Mouse (Mus musculus) intestine, embryonic 14.5 days (tissue): ENCODE results near the gene Kif26b. TPM values are rescaled to one million over a fixed set of nuclear protein-coding genes. Genes with fewer than 3 reads are reported as not detected.
A peak's percentile ranks its signal among the peaks of the same experiment; 100 is the strongest.

Experiments
- ATAC-seq: fragments of 200-750 bp; cut with Nextera tagmentation; replicated peaks from 2 replicates; pipeline ENCODE4 v1.8.0; 2017; ENCODE audit warnings: low read depth, moderate number of reproducible peaks, moderate TSS enrichment, moderate library complexity; ENCODE audit not compliant: low FRiP score, low TSS enrichment
- DNase-seq: peaks from one replicate; pipeline ENCODE4 v3.0.0-alpha.2; 2018; ENCODE audit warnings: low spot score
- H3K27ac ChIP-seq: fragments of 300-500 bp; sonication (generic); 2 replicates; pipeline ENCODE4 v1.5.1; 2014; ENCODE audit warnings: low read depth, mild to moderate bottlenecking, control low read depth
- H3K27me3 ChIP-seq: fragments of 300-500 bp; sonication (generic); replicated peaks from 2 replicates; pipeline ENCODE4 v1.6.1; 2014; ENCODE audit warnings: low read length, control low read depth; ENCODE audit not compliant: control insufficient read depth, insufficient read depth
- H3K36me3 ChIP-seq: fragments of 300-500 bp; sonication (generic); 2 replicates; pipeline ENCODE4 v1.6.1; 2014; ENCODE audit warnings: low read length, control low read depth; ENCODE audit not compliant: control insufficient read depth, insufficient read depth
- H3K4me1 ChIP-seq: fragments of 300-500 bp; sonication (generic); replicated peaks from 2 replicates; pipeline ENCODE4 v1.6.1; 2014; ENCODE audit warnings: low read length, control low read depth, mixed read lengths; ENCODE audit not compliant: control insufficient read depth, insufficient read depth
- H3K4me2 ChIP-seq: fragments of 300-500 bp; sonication (generic); 2 replicates; pipeline ENCODE4 v1.6.1; 2014; ENCODE audit warnings: low read length
- H3K4me3 ChIP-seq: fragments of 300-500 bp; sonication (generic); 2 replicates; pipeline ENCODE4 v1.5.1; 2014; ENCODE audit warnings: low read depth, low read length, control low read depth, mixed read lengths
- H3K9ac ChIP-seq: fragments of 300-500 bp; sonication (generic); 2 replicates; pipeline ENCODE4 v1.6.1; 2014; ENCODE audit warnings: mild to moderate bottlenecking, low read length
- H3K9me3 ChIP-seq: fragments of 300-500 bp; sonication (generic); 2 replicates; pipeline ENCODE4 v1.6.1; 2016; ENCODE audit warnings: low read length, control low read depth; ENCODE audit not compliant: control insufficient read depth
- WGBS: fragments of 180-500 bp; shearing (Covaris S2); extraction: QIAGEN DNeasy Blood & Tissue Kit; methylation state at CpG from one replicate; pipeline ENCODE4 v1.1.7; 2014; 5-methylcytosine and 5-hydroxymethylcytosine counted together
- polyA plus RNA-seq: library from polyadenylated mRNA; unstranded; fragments of >200 nt; fragmentation: Nextera tagmentation; extraction: Ambion mirVana; gene quantifications from 2 replicates; pipeline ENCODE4 v1.2.1, GENCODE M21; 2014

Gene Kif26b
- polyA plus RNA-seq, 1 experiment from 2014 or later = 8.8 TPM

DNA sequence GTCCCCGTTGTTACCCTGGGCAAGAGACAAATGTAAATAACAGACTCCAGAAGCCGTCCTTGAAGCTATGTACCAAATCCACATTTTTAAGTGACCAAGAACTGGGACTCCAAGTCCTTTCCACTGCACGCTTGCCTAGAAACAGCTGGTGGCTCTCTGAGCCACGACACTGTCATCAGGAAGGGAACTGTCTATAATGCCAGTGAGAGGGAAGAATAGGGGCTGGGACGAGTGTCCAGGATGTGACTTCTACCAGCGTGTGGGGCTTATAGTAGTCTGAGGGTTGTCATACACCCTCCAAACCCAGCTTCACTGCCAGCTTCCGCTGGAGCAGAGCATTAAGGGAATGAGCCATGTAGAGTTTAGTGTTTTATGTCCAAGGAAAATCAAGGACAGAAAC lies 138.9 kb downstream of the Kif26b start:
- WGBS = 66% methylated on average over 7 of the region's 7 CpGs
- ATAC-seq = no peak

DNA sequence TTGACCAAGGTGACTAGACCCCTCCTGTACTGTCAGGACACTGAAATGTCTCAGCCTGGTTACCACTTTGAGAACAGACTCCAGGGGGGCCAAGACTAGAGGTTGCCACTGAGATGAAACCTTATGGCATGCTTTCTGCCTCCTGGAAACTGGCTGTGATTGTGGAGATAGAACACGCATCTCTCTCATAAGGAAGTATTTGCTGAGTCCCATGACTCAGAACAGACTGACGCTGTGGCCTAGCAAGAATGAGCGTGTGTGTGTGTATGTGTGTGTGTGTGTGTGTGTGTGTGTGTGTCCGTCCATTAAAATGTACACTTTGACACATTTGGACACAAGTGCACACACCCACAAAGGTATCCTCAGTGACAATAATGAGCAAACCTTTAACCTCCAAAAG lies 140.0 kb downstream of the Kif26b start:
- H3K27ac ChIP-seq = no peak overlapping the region
- ATAC-seq = no peak
- no peaks in the 10 kb centered on the region for H3K27me3 ChIP-seq
- no peaks in the 10 kb centered on the region for H3K9me3 ChIP-seq
- peaks cover 5% of the 10 kb centered on the region; the same call in 1 of the 2 replicates for H3K4me1 ChIP-seq
- no peak overlapping the region for H3K4me2 ChIP-seq
- no peaks in the 10 kb centered on the region for H3K36me3 ChIP-seq
- no peak for DNase-seq
- WGBS = 87% methylated on average over 4 of the region's 4 CpGs
- no peak overlapping the region for H3K9ac ChIP-seq
- no peak overlapping the region for H3K4me3 ChIP-seq

More for the DNA sequence above, 138.9 kb downstream of the Kif26b start:
- Histone ChIP-seq H3K4me1 (peaks cover 8% of the 10 kb centered on the region; the same call in 1 of the 2 replicates), H3K9me3 (no peaks in the 10 kb centered on the region), H3K4me2 (no peak overlapping the region), H3K27ac (no peak overlapping the region), H3K9ac (no peak overlapping the region), H3K36me3 (no peaks in the 10 kb centered on the region), H3K27me3 (no peaks in the 10 kb centered on the region), H3K4me3 (no peak overlapping the region)
- DNase-seq = no peak

DNA sequence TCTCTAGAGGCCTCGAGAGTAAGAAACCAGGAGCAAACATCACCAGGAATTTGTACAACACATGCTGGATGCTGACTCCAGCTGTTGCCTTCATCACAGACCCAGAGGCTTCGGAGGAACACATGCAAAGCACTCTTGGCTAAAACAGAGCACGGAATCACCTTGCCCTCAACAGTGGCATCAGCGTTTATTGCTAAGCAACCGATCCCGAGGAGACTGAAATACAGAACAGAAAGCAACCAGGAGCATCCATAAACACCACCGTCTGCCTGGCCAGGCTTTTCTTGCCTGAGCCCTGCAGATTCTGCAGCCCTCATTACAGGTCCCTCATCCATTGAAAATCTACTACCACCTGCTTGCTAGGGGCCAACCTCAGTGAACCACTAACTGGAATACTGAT lies 144.1 kb downstream of the Kif26b start:
- Histone ChIP-seq H3K9ac (no peak overlapping the region), H3K27ac (no peak overlapping the region), H3K9me3 (no peaks in the 10 kb centered on the region), H3K36me3 (no peaks in the 10 kb centered on the region), H3K4me1 (peaks cover 2% of the 10 kb centered on the region; the same call in 1 of the 2 replicates), H3K27me3 (no peaks in the 10 kb centered on the region), H3K4me2 (no peak overlapping the region), H3K4me3 (no peak overlapping the region)
- 34% methylated on average over 7 of the region's 7 CpGs for WGBS
- no peak for ATAC-seq
- DNase-seq = no peak

DNA sequence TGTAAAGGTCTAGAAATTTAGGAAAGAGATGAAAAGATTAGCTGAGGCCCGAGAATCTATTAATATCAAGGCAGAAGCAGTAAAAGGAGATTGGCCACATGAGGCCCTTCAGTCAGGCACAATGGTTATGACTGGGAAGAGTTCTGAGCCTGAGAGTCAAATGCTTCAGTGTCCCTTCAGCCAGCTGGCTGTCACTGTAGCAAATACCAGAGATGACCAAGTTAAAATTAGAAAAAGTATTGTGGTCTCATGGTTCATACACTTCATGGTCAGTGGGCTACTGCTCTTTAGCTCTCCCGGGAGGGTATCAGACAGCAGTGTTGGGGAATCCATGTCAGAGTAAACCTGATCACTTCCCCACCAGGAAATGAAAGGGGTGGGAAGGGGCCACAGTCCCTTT lies 144.6 kb downstream of the Kif26b start:
- no peak for ATAC-seq
- WGBS = 73% methylated on average over 2 of the region's 2 CpGs

DNA sequence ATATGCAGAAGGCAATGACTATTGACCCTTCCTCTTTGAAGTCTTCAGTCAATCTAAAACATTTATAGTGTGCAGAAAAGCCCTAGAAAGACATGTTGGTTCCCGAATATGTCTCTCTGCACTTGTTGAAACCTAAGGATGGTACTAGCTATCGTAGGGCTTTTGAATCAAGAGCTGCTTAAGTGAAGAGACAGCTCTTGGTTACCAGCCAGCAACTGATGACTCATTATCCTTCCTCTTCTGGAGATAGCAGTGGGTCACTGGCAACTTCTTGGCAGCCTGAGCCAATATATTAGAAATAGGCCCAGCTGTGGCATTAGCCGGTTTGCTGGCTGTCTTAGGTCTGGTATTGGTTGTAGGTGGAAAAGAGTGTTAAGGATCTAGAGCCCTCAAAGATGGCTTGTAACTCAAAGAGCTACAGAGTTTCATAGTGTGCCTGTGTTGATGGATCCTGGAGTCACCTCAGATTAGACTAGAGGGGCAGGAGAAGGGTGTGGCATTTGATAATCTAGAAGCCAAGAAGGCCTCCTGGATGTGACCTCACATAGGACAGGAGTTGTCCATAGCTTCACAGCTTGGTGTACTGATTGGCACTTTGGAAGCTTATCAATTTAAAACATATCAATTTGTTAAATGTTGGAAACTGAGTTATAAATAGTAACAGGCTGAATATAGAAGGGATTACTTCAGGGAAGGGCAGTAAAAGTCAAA lies 146.8 kb downstream of the Kif26b start:
- WGBS = 78% methylated on average over 3 of the region's 3 CpGs
- no peak overlapping the region for H3K27ac ChIP-seq
- H3K4me3 ChIP-seq = no peak overlapping the region
- no peak for ATAC-seq
- H3K9ac ChIP-seq = no peak overlapping the region
- H3K9me3 ChIP-seq = no peaks in the 10 kb centered on the region
- H3K27me3 ChIP-seq = no peaks in the 10 kb centered on the region
- no peak for DNase-seq
- peaks cover 2% of the 10 kb centered on the region; the same call in 1 of the 2 replicates for H3K4me1 ChIP-seq
- H3K4me2 ChIP-seq = no peak overlapping the region
- peaks cover 14% of the 10 kb centered on the region for H3K36me3 ChIP-seq

More for the DNA sequence above, 144.6 kb downstream of the Kif26b start:
- H3K4me1 ChIP-seq = peaks cover 2% of the 10 kb centered on the region; the same call in 1 of the 2 replicates
- no peaks in the 10 kb centered on the region for H3K27me3 ChIP-seq
- no peak overlapping the region for H3K4me2 ChIP-seq
- no peaks in the 10 kb centered on the region for H3K36me3 ChIP-seq
- H3K27ac ChIP-seq = no peak overlapping the region
- H3K4me3 ChIP-seq = no peak overlapping the region
- no peak for DNase-seq
- no peak overlapping the region for H3K9ac ChIP-seq
- no peaks in the 10 kb centered on the region for H3K9me3 ChIP-seq

DNA sequence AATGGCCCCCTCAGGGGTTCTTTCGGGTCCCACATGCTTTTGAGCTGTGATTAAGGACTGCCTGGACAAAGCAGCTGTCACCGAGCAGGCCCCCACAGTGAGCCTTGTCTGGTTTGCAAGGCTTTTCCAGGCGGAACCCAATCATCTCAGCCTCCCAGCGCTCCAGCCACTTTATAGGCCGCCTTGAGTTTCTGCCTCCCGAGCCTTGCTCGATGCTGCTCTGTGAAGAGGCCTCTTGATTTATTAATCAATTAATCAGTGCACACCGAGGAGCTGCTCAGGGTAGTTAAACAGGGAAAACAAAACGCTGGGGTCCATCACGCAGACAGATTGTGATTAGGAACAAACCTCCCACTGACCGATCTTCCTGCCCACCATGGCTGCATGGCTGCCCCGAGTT lies 148.2 kb downstream of the Kif26b start:
- no peak for DNase-seq
- Histone ChIP-seq H3K4me2 (no peak overlapping the region), H3K9ac (no peak overlapping the region), H3K36me3 (peaks cover 14% of the 10 kb centered on the region), H3K4me3 (no peak overlapping the region), H3K27ac (no peak overlapping the region), H3K4me1 (peaks cover 2% of the 10 kb centered on the region; the same call in 1 of the 2 replicates), H3K27me3 (no peaks in the 10 kb centered on the region), H3K9me3 (no peaks in the 10 kb centered on the region)
- ATAC-seq = no peak
- WGBS = 35% methylated on average over 12 of the region's 12 CpGs

DNA sequence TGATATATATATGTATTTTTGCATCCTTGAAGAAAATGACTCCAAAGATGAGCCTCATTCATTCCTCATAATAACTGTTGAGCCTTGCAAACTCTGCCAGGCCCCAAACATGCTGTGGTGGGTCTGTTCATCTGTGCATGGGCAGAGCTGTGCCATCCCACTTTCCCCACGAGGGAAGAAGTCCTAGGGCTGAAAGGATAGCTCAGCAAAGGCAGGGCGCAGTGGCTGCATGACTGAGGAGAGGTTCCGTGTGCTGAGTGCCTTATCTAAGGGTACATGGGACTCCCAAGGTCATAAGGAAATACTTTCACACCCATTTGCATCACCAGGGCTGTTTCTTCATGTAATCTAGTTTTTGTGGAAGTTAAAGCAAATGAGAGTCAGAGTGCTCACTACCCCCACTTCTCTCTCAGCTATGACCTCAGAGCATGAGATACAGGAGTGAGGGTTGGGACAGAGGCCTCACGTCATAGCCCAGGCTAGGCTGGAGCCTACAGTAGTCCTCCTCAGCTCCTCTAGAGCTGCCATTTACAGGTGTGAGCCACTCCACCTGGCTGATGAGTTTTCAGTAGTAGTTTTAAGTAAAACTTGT lies 148.8 kb downstream of the Kif26b start:
- 59% methylated on average over 4 of the region's 4 CpGs for WGBS
- no peak overlapping the region for H3K4me3 ChIP-seq
- H3K9me3 ChIP-seq = no peaks in the 10 kb centered on the region
- DNase-seq (no peak), ATAC-seq (peak; percentile 64; the same call in 1 of the 2 replicates)
- no peak overlapping the region for H3K27ac ChIP-seq
- H3K4me1 ChIP-seq = peaks cover 2% of the 10 kb centered on the region; the same call in 1 of the 2 replicates
- H3K27me3 ChIP-seq = no peaks in the 10 kb centered on the region
- no peak overlapping the region for H3K4me2 ChIP-seq
- H3K9ac ChIP-seq = no peak overlapping the region
- peaks cover 14% of the 10 kb centered on the region for H3K36me3 ChIP-seq

DNA sequence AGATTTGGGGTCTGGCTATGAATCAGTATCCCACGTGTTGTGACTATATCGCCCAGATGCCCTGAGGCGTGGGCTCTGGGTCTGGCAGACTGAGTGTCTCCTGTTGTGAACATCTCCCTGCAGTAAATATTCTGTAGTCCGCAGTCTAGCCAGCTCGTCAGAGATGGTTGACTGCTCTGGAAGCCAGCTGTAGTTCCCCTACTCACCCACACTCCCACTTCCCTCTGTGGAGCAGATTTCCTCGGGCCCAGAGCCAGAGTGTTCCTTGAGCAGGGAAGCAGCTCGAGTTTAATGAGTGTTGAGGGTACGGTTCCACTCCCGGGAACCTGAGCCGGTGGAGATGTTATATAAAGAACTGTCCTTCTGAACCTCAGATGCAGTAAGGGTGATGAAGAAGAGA lies 154.7 kb downstream of the Kif26b start:
- H3K27ac ChIP-seq = no peak overlapping the region; the same call in 1 of the 2 replicates
- peaks cover 15% of the 10 kb centered on the region; the same call in 1 of the 2 replicates for H3K4me1 ChIP-seq
- H3K4me2 ChIP-seq = no peak overlapping the region
- ATAC-seq = peak; percentile 38; the same call in 1 of the 2 replicates
- WGBS = 41% methylated on average over 10 of the region's 10 CpGs
- peaks cover 14% of the 10 kb centered on the region for H3K36me3 ChIP-seq
- H3K9me3 ChIP-seq = no peaks in the 10 kb centered on the region
- H3K27me3 ChIP-seq = no peaks in the 10 kb centered on the region
- no peak overlapping the region for H3K4me3 ChIP-seq
- no peak overlapping the region for H3K9ac ChIP-seq
- no peak for DNase-seq
